Mouse (Mus musculus) urinary bladder, adult 2 months (tissue): ENCODE data around the gene Magel2. TPM values are rescaled to one million over a fixed set of nuclear protein-coding genes. Genes with fewer than 3 reads are reported as not detected.

Experiments used
- DNase-seq: peaks from one replicate; pipeline ENCODE4 v3.0.0; 2022; ENCODE audit warnings: low spot score
- polyA plus RNA-seq: library from polyadenylated mRNA; depleted of rRNA; stranded (reverse); fragments of >200 nt; gene quantifications from 2 replicates; pipeline ENCODE4 v1.2.3, GENCODE M21; 2012; rRNA removed

The Magel2 gene
- polyA plus RNA-seq, 1 experiment: not detected

DNA sequence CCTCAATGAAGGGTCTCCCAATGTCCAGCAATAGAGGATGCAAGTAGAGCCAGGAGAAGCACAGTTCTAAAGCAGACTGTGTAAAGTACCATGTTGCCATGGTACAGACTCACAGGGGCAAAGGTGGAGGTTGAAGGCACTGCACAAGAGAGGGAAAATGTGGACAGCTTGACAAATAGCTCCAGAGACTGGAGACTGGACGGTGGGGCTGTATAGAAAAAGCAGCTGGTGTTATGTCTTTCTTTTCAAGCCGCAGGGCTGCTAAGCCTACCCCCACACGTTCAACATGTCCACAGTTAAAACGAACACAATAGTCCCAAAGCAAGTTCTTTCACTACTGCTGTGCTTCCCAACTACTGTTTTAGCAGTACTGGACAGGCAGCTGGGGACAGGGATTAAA is 46.4 kb downstream of the Magel2 start:
- DNase-seq: no peak

GRCm38 (mm10) chr7:62428337-62428736 is 51.5 kb downstream of the Magel2 start:
- DNase-seq: no peak

Other genes with a start within 250 kb of the Magel2 start
- gene Ndn, start 30.4 kb upstream of the Magel2 start, polyA plus RNA-seq: 25.3 and 26.3 TPM in 2 replicates
- 2.7 and 3.3 TPM in 2 replicates for gene Mkrn3, start 43.1 kb downstream of the Magel2 start, polyA plus RNA-seq
- gene Peg12, start 87.5 kb downstream of the Magel2 start, polyA plus RNA-seq: 1.2 and 1.6 TPM in 2 replicates